Mouse (Mus musculus) erythroblast, embryonic 14.5 days (primary cell): ENCODE measurements around the gene B230217C12Rik.

Experiments used
- GATA1 ChIP-seq: IDR thresholded peaks from 2 replicates; pipeline ENCODE4 v1.6.1; 2012; ENCODE audit warnings: low read length, inconsistent platforms, mixed read lengths
- TAL1 ChIP-seq: IDR thresholded peaks from 3 replicates; pipeline ENCODE4 v1.6.1; 2012; ENCODE audit warnings: low read length, inconsistent platforms, mixed read lengths

DNA sequence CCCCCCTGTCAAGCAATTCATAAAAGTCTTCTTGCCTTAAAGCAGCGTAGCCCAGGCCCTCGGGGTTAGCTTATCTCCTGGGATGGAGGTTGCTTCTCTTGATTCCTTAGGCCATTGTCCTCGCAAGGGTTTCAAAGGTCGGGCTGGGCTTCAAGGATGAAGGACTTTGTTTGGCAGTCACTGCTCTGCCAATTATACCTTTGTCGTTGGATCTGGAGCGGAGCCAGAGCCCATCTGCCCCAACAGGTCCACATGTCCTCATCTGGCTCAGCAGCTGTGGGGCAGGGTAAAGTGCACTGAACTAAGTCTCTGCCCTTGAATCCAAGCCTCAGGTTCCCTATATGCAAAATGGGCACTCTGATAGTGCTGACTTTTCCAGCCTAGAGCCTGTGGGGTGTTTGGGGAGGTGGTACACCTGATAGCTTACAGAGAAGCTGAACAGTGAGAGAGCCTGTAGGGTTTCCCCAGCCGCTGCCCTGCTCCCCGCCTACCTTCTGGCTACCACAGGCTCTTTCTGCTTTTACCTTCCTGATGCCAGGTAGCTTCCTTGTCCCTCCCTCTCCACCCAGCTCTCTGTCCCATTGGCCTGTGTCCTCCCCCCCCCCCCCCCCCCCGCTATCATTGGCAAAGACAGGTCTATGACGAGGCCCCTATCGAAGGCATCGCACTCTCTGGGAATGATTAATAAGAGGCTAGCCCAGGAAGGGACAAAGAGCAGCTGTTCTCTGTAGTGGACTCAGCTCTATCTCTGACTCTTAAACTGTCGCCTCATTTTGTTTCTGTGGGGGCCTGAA is 28.8 kb upstream of the B230217C12Rik start:
- TF ChIP-seq GATA1 (no peak), TAL1 (no peak)
